Mouse (Mus musculus): ENCODE measurements around the gene Moap1.
A peak's percentile ranks its signal among the peaks of the same experiment; 100 is the strongest.

The Moap1 gene

DNA sequence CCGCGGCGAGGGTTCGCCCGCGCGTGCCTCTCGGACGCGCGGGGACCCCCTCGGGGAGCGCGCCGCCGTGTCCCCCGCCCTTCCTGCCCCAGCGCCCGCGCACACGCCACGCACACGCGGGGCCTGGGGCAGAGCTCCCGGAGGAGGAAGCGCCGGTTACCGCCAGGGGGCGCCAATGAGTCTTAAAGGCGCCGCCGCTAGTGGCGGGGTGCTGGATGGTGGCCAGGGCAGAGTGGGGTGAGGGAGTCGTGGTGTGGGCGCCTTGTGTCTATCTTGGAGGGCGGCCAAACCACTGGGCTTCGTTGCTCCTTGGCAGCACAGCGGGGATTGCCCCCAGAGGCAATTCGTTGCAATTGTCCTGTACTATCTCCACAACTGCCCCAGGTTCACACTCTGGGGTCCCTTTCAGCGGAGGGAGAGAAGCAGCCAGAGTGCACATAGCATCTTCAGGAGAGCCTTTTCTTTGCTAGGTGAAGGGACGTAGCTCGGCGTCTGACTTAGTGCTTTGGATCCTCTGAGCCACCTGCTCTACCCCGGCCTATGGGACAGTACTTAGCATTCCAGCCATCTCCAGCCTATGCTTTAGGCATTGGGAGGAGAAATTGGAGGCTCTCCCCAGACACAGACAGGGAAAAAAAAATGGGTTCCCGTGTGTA lies 38.1 kb downstream of the Moap1 start:
- peak; percentile 87 for DNase-seq (ENCODE audit: low spot score)

DNA sequence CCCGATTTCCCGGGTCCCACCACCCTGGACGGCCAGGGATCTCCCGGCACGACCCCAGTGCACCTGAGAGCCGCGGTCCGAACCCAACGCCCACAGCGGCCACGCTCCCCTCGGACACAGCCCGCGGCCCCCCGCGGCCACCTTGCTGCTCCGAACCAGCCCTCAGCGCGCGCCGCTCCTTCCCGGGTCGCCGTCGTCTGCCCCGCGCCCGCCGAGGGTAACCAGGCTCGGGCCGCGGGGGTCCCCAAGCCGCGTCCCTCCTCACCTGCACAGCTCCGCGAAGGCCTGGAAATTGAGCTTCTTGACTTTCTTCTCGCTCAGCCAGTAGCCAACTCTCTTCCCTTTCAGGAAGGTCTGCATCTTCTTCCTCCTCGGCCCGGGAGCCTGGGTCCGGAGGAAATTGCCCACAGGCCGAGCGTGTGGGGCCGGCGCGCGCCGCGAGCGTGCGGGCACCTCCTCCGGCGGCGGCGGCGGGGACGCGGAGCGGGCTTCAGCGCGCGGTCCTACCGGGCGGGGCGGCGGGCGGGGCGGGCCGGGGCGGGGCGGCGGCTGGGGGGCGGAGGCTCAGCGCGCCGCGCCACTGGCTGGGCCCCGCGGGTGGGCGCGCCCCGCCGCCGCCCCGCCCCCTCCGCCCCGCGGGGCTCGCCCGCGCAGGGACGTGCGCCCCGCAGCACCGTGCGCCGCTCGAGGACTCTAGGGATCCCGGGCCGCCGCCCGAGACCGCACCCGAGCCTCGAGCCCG lies 38.8 kb downstream of the Moap1 start, which contains the start of gene Itpk1:
Gene Itpk1, minus strand, starts transcription at position 474 of the 742 bp plus-strand sequence.
- DNase-seq (ENCODE audit: low spot score), result peak; percentile 46

DNA sequence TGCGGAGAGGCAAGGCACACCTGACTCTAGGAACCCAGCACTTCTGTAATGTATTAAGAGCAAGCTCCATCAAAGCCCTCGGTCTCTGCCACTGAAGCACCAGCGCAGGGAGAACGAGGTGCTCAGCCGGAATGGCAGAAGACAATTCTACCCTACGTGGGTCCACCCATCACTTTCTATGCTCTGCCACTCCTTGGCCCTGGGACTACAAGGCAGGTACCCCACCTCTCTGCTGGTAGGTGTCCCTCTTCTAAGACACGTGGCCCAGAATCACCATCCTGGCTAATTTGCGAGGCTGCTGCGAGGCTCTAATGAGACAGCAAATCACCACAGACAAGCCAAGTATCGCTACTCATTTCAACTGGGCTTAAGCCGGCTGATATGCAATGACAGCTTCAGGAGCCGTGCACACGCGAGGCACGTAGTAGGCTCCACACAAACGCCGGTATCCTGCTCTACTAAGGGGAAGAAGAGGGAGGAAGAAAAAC lies 39.5 kb downstream of the Moap1 start:
- DNase-seq (ENCODE audit: low spot score), result no peak

- DNase-seq (ENCODE audit: low spot score), result no peak
These were observed 40.0 kb downstream of the Moap1 start for GRCm38 (mm10) chr12:102703441-102703840.

GRCm38 (mm10) chr12:102703111-102703412 lies 40.4 kb downstream of the Moap1 start:
- DNase-seq (ENCODE audit: low spot score), result no peak

DNA sequence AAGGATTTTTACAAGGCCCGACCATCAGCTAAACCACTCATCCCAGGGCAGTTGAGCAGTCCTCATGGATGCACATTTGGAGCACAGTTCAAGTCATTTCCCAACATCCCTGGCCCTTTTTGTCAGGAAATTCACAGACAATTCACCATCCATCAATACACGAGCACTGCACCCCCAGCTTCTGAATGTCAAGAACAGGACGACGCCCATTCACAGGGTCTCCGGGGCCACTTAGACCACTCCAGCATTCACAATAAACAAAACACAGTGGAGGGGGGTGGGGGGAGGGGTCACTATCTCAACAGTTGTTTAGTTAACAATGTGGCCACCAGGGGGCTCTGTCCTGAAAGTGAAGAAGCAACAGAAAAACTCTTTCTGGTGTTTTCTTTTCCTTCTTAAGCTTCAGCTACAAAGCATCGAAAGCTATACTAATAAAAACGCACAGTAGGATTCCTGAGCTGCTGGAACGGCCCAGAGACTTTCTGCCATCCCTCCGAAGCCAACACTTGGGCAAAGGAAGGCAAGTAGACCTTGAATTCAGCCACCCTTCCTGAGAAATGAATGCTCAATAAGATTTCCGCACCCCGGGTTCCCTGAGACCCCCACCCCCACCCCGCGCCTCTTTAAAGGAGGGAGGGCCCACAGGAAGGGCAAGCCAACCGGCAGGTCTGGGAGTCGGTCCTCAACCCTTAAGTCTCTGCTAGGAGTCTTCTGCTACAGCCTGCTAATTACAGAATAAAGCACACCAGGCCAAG lies 40.9 kb downstream of the Moap1 start:
- DNase-seq (ENCODE audit: low spot score), result peak; percentile 66

DNA sequence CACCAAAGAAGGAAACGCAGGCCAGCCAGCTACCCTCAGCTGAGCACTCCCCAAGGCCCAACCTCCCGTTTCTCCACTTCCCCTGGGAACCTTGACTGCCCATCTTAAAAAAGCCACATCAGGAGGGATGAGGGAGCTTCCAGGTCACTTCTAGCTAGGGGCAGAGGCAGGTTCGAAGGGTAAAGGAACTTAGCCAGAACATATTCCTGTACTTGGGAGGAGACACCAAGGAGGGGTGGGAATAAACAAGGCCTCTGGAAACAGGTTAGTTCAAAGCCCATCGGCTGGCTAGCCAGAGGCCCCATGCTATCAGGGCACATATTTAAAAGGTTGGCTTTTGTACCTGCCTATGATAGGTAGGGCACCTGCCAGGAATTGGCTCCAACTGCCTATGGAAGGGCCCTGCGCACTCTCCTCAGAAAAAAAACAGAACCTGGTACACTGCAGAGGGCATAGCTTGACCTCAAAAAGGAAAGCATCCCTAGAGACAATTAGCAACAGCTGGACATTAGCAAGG lies 41.7 kb downstream of the Moap1 start:
- no peak for DNase-seq (ENCODE audit: low spot score)

DNA sequence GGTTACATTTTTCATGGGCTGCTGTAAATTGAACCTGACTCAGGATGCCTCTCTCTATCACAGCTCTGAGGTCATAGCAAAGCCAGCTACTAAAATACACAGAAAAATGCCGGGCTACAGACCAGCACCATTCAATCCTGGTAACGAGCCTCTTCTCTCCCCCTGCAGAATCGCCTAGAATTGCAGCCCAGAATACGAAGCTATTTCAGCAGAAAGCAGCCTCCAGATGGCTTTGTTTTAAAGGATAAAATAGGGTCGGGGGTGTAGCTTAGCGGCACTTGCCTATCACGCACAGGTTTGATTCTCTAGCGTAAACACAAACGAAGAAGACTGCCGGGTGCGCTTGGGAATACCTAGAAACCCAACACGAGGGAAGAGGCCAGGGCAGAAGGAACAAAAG lies 43.0 kb downstream of the Moap1 start:
- DNase-seq (ENCODE audit: low spot score), result no peak

DNA sequence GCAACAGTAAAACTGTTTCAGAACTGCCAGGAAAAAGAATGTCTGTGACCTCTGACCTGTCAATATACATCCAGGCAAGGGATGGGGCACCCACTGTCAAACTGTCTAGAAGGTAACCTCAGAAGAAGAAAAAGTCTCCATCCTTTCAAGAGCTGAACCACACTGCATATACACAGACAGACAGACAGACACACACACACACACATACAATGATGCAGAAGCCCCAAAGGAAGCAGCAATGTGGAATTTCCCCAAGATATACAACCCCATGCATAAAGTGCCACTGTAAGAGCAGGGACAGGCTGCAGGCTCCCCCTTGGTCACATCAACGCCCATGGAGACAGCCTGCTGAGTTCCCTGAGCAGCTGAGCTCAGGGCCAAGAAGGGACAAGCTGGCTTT lies 44.3 kb downstream of the Moap1 start:
- DNase-seq (ENCODE audit: low spot score), result no peak

GRCm38 (mm10) chr12:102698089-102698684 lies 45.3 kb downstream of the Moap1 start:
- no peak for DNase-seq (ENCODE audit: low spot score)

- DNase-seq (ENCODE audit: low spot score), result no peak
These were observed 46.1 kb downstream of the Moap1 start for GRCm38 (mm10) chr12:102697381-102697780.

- DNase-seq (ENCODE audit: low spot score), result no peak
These were observed 46.7 kb downstream of the Moap1 start for GRCm38 (mm10) chr12:102696635-102697354.

- no peak for DNase-seq (ENCODE audit: low spot score)
These were observed 47.9 kb downstream of the Moap1 start for GRCm38 (mm10) chr12:102695369-102696239.

All from ovary, postnatal 14 days (tissue).